8 mouse cellular contexts compared by ENCODE assay signal in the genomic region with DNA sequence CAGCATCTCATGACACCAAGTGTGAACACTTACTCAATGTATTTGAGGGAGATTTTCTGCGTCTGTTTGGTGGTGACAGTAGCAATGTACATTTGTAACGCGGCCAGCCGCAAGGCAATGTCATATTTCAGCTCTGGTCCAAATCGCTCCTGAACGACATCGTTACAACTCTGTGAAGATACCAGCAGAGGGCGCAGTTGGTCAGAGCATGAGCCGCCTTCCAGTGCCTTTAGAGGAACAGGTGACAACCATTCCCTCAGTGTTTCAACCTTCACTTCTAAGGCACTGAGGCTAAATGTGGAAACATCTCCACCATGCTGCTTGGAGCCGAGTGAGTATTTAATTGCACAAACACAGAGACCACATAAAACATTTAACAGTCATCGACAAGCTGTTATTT.
A peak's percentile ranks its signal among the peaks of the same experiment; 100 is the strongest.
DNase-seq lines count a peak whose midpoint lies in the region.

No protein-coding gene starts in this region.

- intact Hi-C loops in gastrocnemius, postnatal 14 days (cut with DNase I; ENCODE audit: low total_unique reads) = no loop called here

- DNase-seq in A20 (ENCODE audit: low read depth, low spot score) (peak; percentile 58), R1 (ENCODE audit: low read depth, low spot score) (peak; percentile 46)
- peak; percentile 79 to 84 for DNase-seq in cerebellum, postnatal 14 days
- peak; percentile 17 for DNase-seq in gastrocnemius, postnatal 14 days
- peak; percentile 43 for DNase-seq in kidney, postnatal 14 days
- DNase-seq in lung, adult 18-20 months = peak; percentile 13 to 23
- peak; percentile 2 for DNase-seq in ovary, adult 18-20 months (ENCODE audit: low spot score)
- peak; percentile 69 for DNase-seq in thymus, postnatal 14 days

Comparison
In these comparisons a context has a peak if more than half of its experiments do, and no peak if none do; other contexts are left out.
1. Peak in every context shown above with its lines: DNase-seq.
2. DNase-seq: peak in every context shown above with its lines; median percentile 82 in cerebellum, postnatal 14 days; 69 in thymus, postnatal 14 days; 58 in A20; 46 in R1; 43 in kidney, postnatal 14 days; 18 in lung, adult 18-20 months; 17 in gastrocnemius, postnatal 14 days; 2 in ovary, adult 18-20 months.